Mouse (Mus musculus): ENCODE results near the gene Coro2b. TPM values are rescaled to one million over a fixed set of nuclear protein-coding genes. Genes with fewer than 3 reads are reported as not detected.

Coro2b gene
- polyA plus RNA-seq, 1 experiment: 0.13 TPM

GRCm38 (mm10) chr9:62422926-62423325, 113.9 kb downstream of the Coro2b start:
- Histone ChIP-seq H3K9me3 (peaks cover 35% of the 10 kb centered on the region), H3K4me1 (peaks cover 50% of the 10 kb centered on the region), H3K27me3 (replicated peaks) (peaks cover 26% of the 10 kb centered on the region), H3K36me3 (replicated peaks; ENCODE audit: low read length) (no peaks in the 10 kb centered on the region), H3K4me3 (replicated peaks) (no peak overlapping the region)
- TF ChIP-seq FLI1 (IDR thresholded peaks at IDR 0.05; ENCODE audit: low read length): no peak
- no peak for TF ChIP-seq GATA1 (IDR thresholded peaks at IDR 0.05; ENCODE audit: borderline replicate concordance, low read length)

GRCm38 (mm10) chr9:62421911-62422310, 114.9 kb downstream of the Coro2b start:
- peaks cover 28% of the 10 kb centered on the region for H3K27me3 ChIP-seq (replicated peaks)
- no peak for TF ChIP-seq FLI1 (IDR thresholded peaks at IDR 0.05; ENCODE audit: low read length)
- no peak for TF ChIP-seq GATA1 (IDR thresholded peaks at IDR 0.05; ENCODE audit: borderline replicate concordance, low read length)

DNA sequence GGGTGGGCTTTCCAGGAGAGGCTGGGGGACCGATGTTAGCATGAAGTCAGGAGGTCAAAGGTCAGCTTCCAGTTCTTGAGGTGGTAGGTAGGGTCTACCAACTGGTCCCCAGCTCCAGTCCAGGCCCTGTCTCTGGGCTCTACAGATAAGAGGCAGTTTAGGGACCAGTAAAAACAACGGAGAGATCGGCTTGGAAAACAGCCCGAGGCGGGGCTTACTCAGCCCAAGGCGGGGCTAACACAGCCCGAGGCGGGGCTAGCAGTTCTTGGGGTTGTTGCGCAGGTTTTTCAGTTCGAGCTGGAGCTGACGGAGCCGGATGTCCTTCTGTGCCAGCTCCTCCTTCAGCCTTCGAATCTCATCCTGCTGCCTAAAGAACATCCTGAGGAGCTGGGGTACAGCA, 115.8 kb downstream of the Coro2b start:
- Histone ChIP-seq H3K27me3 (replicated peaks) (peaks cover 29% of the 10 kb centered on the region), H3K36me3 (replicated peaks; ENCODE audit: low read length) (no peaks in the 10 kb centered on the region), H3K4me3 (replicated peaks) (peak overlapping the region; percentile 16), H3K9me3 (peaks cover 37% of the 10 kb centered on the region), H3K4me1 (peaks cover 35% of the 10 kb centered on the region)
- TF ChIP-seq GATA1 (IDR thresholded peaks at IDR 0.05; ENCODE audit: borderline replicate concordance, low read length) (no peak), FLI1 (IDR thresholded peaks at IDR 0.05; ENCODE audit: low read length) (no peak)

More at GRCm38 (mm10) chr9:62421911-62422310, 114.9 kb downstream of the Coro2b start:
- peaks cover 44% of the 10 kb centered on the region for H3K4me1 ChIP-seq
- no peak overlapping the region for H3K4me3 ChIP-seq (replicated peaks)
- no peaks in the 10 kb centered on the region for H3K36me3 ChIP-seq (replicated peaks; ENCODE audit: low read length)
- peaks cover 37% of the 10 kb centered on the region for H3K9me3 ChIP-seq

GRCm38 (mm10) chr9:62420261-62420917, 116.5 kb downstream of the Coro2b start:
- Histone ChIP-seq H3K27me3 (replicated peaks) (peaks cover 29% of the 10 kb centered on the region), H3K4me3 (replicated peaks) (no peak overlapping the region), H3K9me3 (peaks cover 37% of the 10 kb centered on the region)

GRCm38 (mm10) chr9:62418742-62419141, 118.1 kb downstream of the Coro2b start:
- Histone ChIP-seq H3K36me3 (replicated peaks; ENCODE audit: low read length) (no peaks in the 10 kb centered on the region), H3K9me3 (peaks cover 39% of the 10 kb centered on the region), H3K4me3 (replicated peaks) (no peak overlapping the region), H3K27me3 (replicated peaks) (peaks cover 42% of the 10 kb centered on the region), H3K4me1 (peaks cover 19% of the 10 kb centered on the region)
- no peak for TF ChIP-seq FLI1 (IDR thresholded peaks at IDR 0.05; ENCODE audit: low read length)
- no peak for TF ChIP-seq GATA1 (IDR thresholded peaks at IDR 0.05; ENCODE audit: borderline replicate concordance, low read length)

More at GRCm38 (mm10) chr9:62420261-62420917, 116.5 kb downstream of the Coro2b start:
- Histone ChIP-seq H3K36me3 (replicated peaks; ENCODE audit: low read length) (no peaks in the 10 kb centered on the region), H3K4me1 (peaks cover 30% of the 10 kb centered on the region)
- TF ChIP-seq GATA1 (IDR thresholded peaks at IDR 0.05; ENCODE audit: borderline replicate concordance, low read length): no peak
- TF ChIP-seq FLI1 (IDR thresholded peaks at IDR 0.05; ENCODE audit: low read length): no peak

- H3K4me1 ChIP-seq: peaks cover 5% of the 10 kb centered on the region; the same call in 1 of the 2 replicates
- H3K9me3 ChIP-seq: peaks cover 33% of the 10 kb centered on the region
- peak overlapping the region; percentile 38 for H3K4me3 ChIP-seq (replicated peaks)
- TF ChIP-seq GATA1 (IDR thresholded peaks at IDR 0.05; ENCODE audit: borderline replicate concordance, low read length) (no peak), FLI1 (IDR thresholded peaks at IDR 0.05; ENCODE audit: low read length) (no peak)
- peaks cover 3% of the 10 kb centered on the region for H3K36me3 ChIP-seq (replicated peaks; ENCODE audit: low read length)
- peaks cover 4% of the 10 kb centered on the region for H3K27me3 ChIP-seq (replicated peaks)
Observed at GRCm38 (mm10) chr9:62407357-62408146, 129.3 kb downstream of the Coro2b start.

GRCm38 (mm10) chr9:62406423-62407013, 130.3 kb downstream of the Coro2b start:
- H3K27me3 ChIP-seq (replicated peaks): peaks cover 8% of the 10 kb centered on the region
- H3K4me3 ChIP-seq (replicated peaks): no peak overlapping the region
- H3K9me3 ChIP-seq: peaks cover 26% of the 10 kb centered on the region
- peaks cover 3% of the 10 kb centered on the region for H3K36me3 ChIP-seq (replicated peaks; ENCODE audit: low read length)
- peaks cover 5% of the 10 kb centered on the region; the same call in 1 of the 2 replicates for H3K4me1 ChIP-seq
- no peak for TF ChIP-seq GATA1 (IDR thresholded peaks at IDR 0.05; ENCODE audit: borderline replicate concordance, low read length)
- no peak for TF ChIP-seq FLI1 (IDR thresholded peaks at IDR 0.05; ENCODE audit: low read length)

- TF ChIP-seq GATA1 (IDR thresholded peaks at IDR 0.05; ENCODE audit: borderline replicate concordance, low read length): no peak
- TF ChIP-seq FLI1 (IDR thresholded peaks at IDR 0.05; ENCODE audit: low read length): no peak
- Histone ChIP-seq H3K4me3 (replicated peaks) (no peak overlapping the region), H3K36me3 (replicated peaks; ENCODE audit: low read length) (no peaks in the 10 kb centered on the region), H3K4me1 (no peaks in the 10 kb centered on the region), H3K27me3 (replicated peaks) (peaks cover 23% of the 10 kb centered on the region), H3K9me3 (peaks cover 2% of the 10 kb centered on the region)
Observed at GRCm38 (mm10) chr9:62401589-62401988, 135.3 kb downstream of the Coro2b start.

DNA sequence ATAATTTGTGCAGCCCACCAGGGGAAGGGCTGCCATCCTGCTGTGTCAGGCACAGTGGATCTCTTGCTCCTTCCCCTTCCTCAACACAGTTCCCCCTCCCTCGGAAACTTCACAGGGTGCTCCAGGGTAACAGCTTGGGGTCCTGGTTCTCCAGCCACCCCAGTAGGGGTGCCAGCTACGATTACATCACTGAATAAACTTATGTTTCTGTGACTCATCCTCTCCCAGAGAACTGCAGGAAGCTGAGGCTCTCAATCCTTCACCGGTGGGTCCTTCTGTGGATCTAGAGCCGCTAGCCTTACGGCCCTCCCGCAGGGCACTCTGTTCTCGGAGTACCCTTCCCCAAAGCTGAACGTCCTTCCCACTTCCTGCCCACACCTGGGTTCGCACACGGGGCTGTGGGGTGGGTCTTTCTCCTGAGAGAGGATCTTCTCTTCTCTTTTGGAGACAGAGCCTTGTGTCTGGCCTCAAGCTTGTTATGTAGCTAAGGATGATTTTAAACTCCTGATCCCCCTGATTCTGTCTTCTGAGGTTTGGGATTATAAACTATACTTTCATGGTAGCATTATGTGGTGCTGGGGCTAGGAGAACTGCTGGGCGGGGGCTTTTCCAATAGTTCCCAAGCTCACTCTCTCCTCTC, 136.2 kb downstream of the Coro2b start:
- Histone ChIP-seq H3K4me1 (no peaks in the 10 kb centered on the region), H3K27me3 (replicated peaks) (peaks cover 22% of the 10 kb centered on the region), H3K4me3 (replicated peaks) (no peak overlapping the region), H3K36me3 (replicated peaks; ENCODE audit: low read length) (no peaks in the 10 kb centered on the region), H3K9me3 (no peaks in the 10 kb centered on the region; the same call in 1 of the 2 replicates)
- TF ChIP-seq GATA1 (IDR thresholded peaks at IDR 0.05; ENCODE audit: borderline replicate concordance, low read length): no peak
- no peak for TF ChIP-seq FLI1 (IDR thresholded peaks at IDR 0.05; ENCODE audit: low read length)

All from megakaryocyte, embryonic 14.5 days (primary cell).